Mouse (Mus musculus) stomach, postnatal 0 days (tissue): ENCODE measurements at regions not wholly inside any gene's neighbourhood (a gene's known extent, or its start where the extent isn't known, plus 50 kb on each side); places are given as distances from the start of the nearest gene placed in this dataset.

Source experiments
- ATAC-seq: fragments of 200-750 bp; cut with Nextera tagmentation; 2 replicates; pipeline ENCODE4 v1.8.0; 2017; ENCODE audit not compliant: low FRiP score, low TSS enrichment
- DNase-seq: peaks from one replicate; pipeline ENCODE4 v3.0.0-alpha.2; 2016; ENCODE audit warnings: low spot score
- H3K27ac ChIP-seq: fragments of 300-500 bp; sonication (generic); replicated peaks from 2 replicates; pipeline ENCODE4 v1.5.1; 2014; ENCODE audit warnings: mild to moderate bottlenecking, control low read depth
- H3K27me3 ChIP-seq: fragments of 300-500 bp; sonication (generic); 2 replicates; pipeline ENCODE4 v1.6.1; 2014; ENCODE audit warnings: low read length; ENCODE audit not compliant: control insufficient read depth, insufficient read depth
- H3K36me3 ChIP-seq: fragments of 300-500 bp; sonication (generic); 2 replicates; pipeline ENCODE4 v1.6.1; 2014; ENCODE audit warnings: low read length, mixed read lengths; ENCODE audit not compliant: control insufficient read depth, insufficient read depth
- H3K4me1 ChIP-seq: fragments of 300-500 bp; sonication (generic); replicated peaks from 2 replicates; pipeline ENCODE4 v1.6.1; 2014; ENCODE audit warnings: antibody characterized with exemption; ENCODE audit not compliant: control insufficient read depth, insufficient read depth
- H3K4me2 ChIP-seq: fragments of 300-500 bp; sonication (generic); replicated peaks from 2 replicates; pipeline ENCODE4 v1.6.1; 2014; ENCODE audit warnings: low read depth, mild to moderate bottlenecking, control low read depth, moderate library complexity
- H3K4me3 ChIP-seq: fragments of 300-500 bp; sonication (generic); 2 replicates; pipeline ENCODE4 v1.5.1; 2014; ENCODE audit warnings: low read depth, low read length, control low read depth
- H3K9ac ChIP-seq: fragments of 300-500 bp; sonication (generic); 2 replicates; pipeline ENCODE4 v1.6.1; 2014; ENCODE audit warnings: mild to moderate bottlenecking, low read length, control low read depth, mixed read lengths
- H3K9me3 ChIP-seq: fragments of 300-500 bp; sonication (generic); 2 replicates; pipeline ENCODE4 v1.6.1; 2016; ENCODE audit warnings: low read length; ENCODE audit not compliant: control insufficient read depth
- CTCF ChIP-seq: IDR thresholded peaks from 2 replicates; pipeline ENCODE4 v1.5.1; 2016; ENCODE audit warnings: antibody characterized with exemption, low read depth, mild to moderate bottlenecking, moderate library complexity
- EP300 ChIP-seq: optimal IDR thresholded peaks from 2 replicates; pipeline ENCODE3; 2016; ENCODE audit warnings: antibody characterized with exemption
- WGBS: fragments of 180-500 bp; shearing (Covaris S2); extraction: QIAGEN DNeasy Blood & Tissue Kit; methylation state at CpG from one replicate; pipeline ENCODE4 v1.1.7; 2014; 5-methylcytosine and 5-hydroxymethylcytosine counted together

- H3K4me1 ChIP-seq = no peaks in the 10 kb centered on the region
- H3K4me2 ChIP-seq = no peak overlapping the region
- H3K4me3 ChIP-seq = no peak overlapping the region
- no peaks in the 10 kb centered on the region for H3K36me3 ChIP-seq
- DNase-seq (no peak), ATAC-seq (no peak)
- H3K9me3 ChIP-seq = no peaks in the 10 kb centered on the region
- WGBS = 96% methylated on average over 3 of the region's 3 CpGs
- no peak overlapping the region for H3K9ac ChIP-seq
- TF ChIP-seq CTCF = no peak
- no peak for TF ChIP-seq EP300
- H3K27ac ChIP-seq = no peak overlapping the region
- no peaks in the 10 kb centered on the region for H3K27me3 ChIP-seq
These were observed 92.0 kb downstream of the Cops8 start for GRCm38 (mm10) chr1:90694761-90695160.

GRCm38 (mm10) chr1:90695166-90695749 is 92.5 kb downstream of the Cops8 start:
- ATAC-seq = no peak

GRCm38 (mm10) chr1:90696000-90696399 is 93.2 kb downstream of the Cops8 start:
- Histone ChIP-seq H3K4me3 (no peak overlapping the region), H3K4me1 (no peaks in the 10 kb centered on the region), H3K27ac (no peak overlapping the region), H3K9ac (no peak overlapping the region), H3K9me3 (no peaks in the 10 kb centered on the region), H3K36me3 (no peaks in the 10 kb centered on the region), H3K27me3 (no peaks in the 10 kb centered on the region), H3K4me2 (no peak overlapping the region)
- ATAC-seq (no peak), DNase-seq (no peak)
- TF ChIP-seq EP300 (no peak), CTCF (no peak)
- WGBS = 75% methylated on average over 1 of the region's 1 CpGs

More at GRCm38 (mm10) chr1:90695166-90695749, 92.5 kb downstream of the Cops8 start:
- Histone ChIP-seq H3K4me1 (no peaks in the 10 kb centered on the region), H3K4me3 (no peak overlapping the region), H3K9me3 (no peaks in the 10 kb centered on the region), H3K27ac (no peak overlapping the region), H3K9ac (no peak overlapping the region), H3K4me2 (no peak overlapping the region), H3K27me3 (no peaks in the 10 kb centered on the region), H3K36me3 (no peaks in the 10 kb centered on the region)
- WGBS = 48% methylated on average over 10 of the region's 10 CpGs
- TF ChIP-seq EP300 (no peak), CTCF (no peak)
- no peak for DNase-seq

DNA sequence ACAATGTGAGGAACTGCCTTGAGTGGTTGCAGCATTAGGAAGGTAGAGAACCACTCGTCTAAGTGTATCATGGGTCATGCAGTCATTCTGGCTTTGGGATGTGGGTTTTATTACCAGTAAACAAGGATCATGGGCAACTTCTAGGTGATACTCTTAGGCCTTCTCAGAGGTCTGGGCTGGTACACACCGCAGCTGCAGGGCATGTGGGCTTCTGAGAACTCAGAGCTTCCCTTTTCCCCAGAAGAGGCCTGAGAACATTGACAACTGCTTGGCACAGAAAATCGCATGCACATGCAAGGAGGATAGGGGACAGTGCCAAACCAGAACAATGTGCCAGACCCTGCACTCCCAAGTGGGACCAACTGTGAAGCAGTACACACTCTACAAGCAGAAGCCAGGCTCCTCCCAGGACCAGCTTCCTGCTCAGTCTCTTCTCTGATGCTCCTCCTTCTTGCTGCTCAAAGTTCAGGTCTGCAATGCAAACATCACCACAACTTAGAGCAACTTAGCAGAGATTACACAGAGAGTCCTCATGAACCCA is 94.3 kb downstream of the Cops8 start:
- ATAC-seq (no peak), DNase-seq (no peak)
- 86% methylated on average over 3 of the region's 3 CpGs for WGBS
- H3K4me3 ChIP-seq = no peak overlapping the region
- TF ChIP-seq EP300 (no peak), CTCF (no peak)
- H3K9me3 ChIP-seq = no peaks in the 10 kb centered on the region
- no peak overlapping the region for H3K27ac ChIP-seq
- no peak overlapping the region for H3K4me2 ChIP-seq
- H3K27me3 ChIP-seq = no peaks in the 10 kb centered on the region
- H3K4me1 ChIP-seq = no peaks in the 10 kb centered on the region
- H3K36me3 ChIP-seq = no peaks in the 10 kb centered on the region
- no peak overlapping the region for H3K9ac ChIP-seq

GRCm38 (mm10) chr1:90698618-90699017 is 95.8 kb downstream of the Cops8 start:
- H3K27ac ChIP-seq = no peak overlapping the region
- no peaks in the 10 kb centered on the region for H3K9me3 ChIP-seq
- no peak overlapping the region for H3K4me3 ChIP-seq
- H3K4me1 ChIP-seq = no peaks in the 10 kb centered on the region
- ATAC-seq (peak; percentile 56; the same call in 1 of the 2 replicates), DNase-seq (no peak)
- TF ChIP-seq CTCF (no peak), EP300 (no peak)
- H3K36me3 ChIP-seq = no peaks in the 10 kb centered on the region
- H3K27me3 ChIP-seq = no peaks in the 10 kb centered on the region
- WGBS = 89% methylated on average over 2 of the region's 2 CpGs
- no peak overlapping the region for H3K4me2 ChIP-seq
- no peak overlapping the region for H3K9ac ChIP-seq

- Histone ChIP-seq H3K36me3 (no peaks in the 10 kb centered on the region), H3K9ac (no peak overlapping the region), H3K4me2 (no peak overlapping the region), H3K4me1 (no peaks in the 10 kb centered on the region), H3K27me3 (no peaks in the 10 kb centered on the region), H3K4me3 (no peak overlapping the region), H3K27ac (no peak overlapping the region), H3K9me3 (no peaks in the 10 kb centered on the region)
- no peak for TF ChIP-seq CTCF
- no peak for TF ChIP-seq EP300
- ATAC-seq = no peak
- no peak for DNase-seq
- WGBS = 81% methylated on average over 1 of the region's 1 CpGs
These were observed 99.0 kb downstream of the Cops8 start for GRCm38 (mm10) chr1:90701756-90702155.
